ENCODE assay signal across 8 mouse cellular contexts in the genomic region with DNA sequence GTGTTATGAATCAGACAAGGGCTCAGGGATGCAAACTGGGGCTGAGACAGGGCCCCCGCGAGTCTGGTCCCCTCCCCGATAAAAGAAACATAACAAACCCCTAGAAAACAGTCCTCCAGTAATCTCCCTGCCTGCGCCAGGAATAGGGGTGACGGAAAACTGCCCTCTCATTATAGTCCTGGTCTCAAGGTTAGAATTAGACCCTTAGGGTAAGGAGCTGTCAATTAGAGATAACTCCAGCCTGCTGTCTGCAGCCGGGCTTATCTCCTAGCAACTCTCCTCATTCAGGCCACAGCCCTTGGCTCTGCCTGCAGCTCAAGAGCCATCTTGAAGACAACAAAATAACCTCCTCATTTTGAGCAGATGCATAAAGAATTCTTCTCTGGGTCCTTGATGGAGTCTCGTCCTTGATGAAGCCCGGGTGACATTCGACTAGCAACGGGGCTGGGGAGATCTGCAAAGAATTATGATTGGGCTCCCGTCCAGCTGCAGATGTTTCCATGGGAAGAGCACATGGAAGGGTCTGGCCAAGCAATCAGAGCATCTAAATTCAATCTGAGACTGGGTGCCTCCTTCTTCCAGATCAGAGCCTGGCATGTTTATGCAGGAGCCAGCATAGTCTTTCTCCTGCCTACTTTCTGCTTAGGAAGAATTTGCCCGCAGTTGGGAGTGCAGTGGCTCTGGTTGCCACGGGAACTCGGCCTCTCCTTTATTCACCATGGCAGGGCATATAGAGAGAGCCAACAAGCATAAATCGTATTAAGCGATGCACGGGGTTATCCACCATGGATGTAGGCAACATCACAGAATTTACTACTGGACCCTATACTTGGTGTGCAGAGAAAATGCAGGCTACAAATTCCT.
DNase-seq lines count a peak whose midpoint lies in the region; ATAC-seq and TF ChIP-seq lines count a peak whose summit lies in the region.

No protein-coding gene starts in this region.

- peak; percentile 48 for ATAC-seq in hindbrain, embryonic 15.5 days (ENCODE audit: low FRiP score, low read depth)
- ATAC-seq in liver, embryonic 13.5 days (ENCODE audit: low read depth) = peak; percentile 80
- no peak for ATAC-seq in stomach, postnatal 0 days (ENCODE audit: low FRiP score, low TSS enrichment)

- H3K27me3 ChIP-seq in forebrain, embryonic 10.5 days (ENCODE audit: poor library complexity, severe bottlenecking) = peaks cover 8% of the 10 kb centered on the region
- no peaks in the 10 kb centered on the region for H3K27me3 ChIP-seq in hindbrain, embryonic 15.5 days
- no peaks in the 10 kb centered on the region for H3K27me3 ChIP-seq in liver, embryonic 13.5 days
- H3K27me3 ChIP-seq in stomach, postnatal 0 days (ENCODE audit: control insufficient read depth, insufficient read depth, low read length) = no peaks in the 10 kb centered on the region
- no peaks in the 10 kb centered on the region for H3K27me3 ChIP-seq in thymus, adult 2 months (ENCODE audit: control insufficient read depth, insufficient read depth, low read length)

- WGBS in forebrain, embryonic 10.5 days = 5% methylated on average over 17 of the region's 17 CpGs
- 4% methylated on average over 17 of the region's 17 CpGs for WGBS in hindbrain, embryonic 15.5 days
- WGBS in liver, embryonic 13.5 days (ENCODE audit: insufficient replicate concordance) = 26% methylated on average over 17 of the region's 17 CpGs
- 23% methylated on average over 17 of the region's 17 CpGs for WGBS in stomach, postnatal 0 days
- 76% methylated on average over 17 of the region's 17 CpGs for WGBS in thymus, adult 2 months

- TF ChIP-seq CTCF in stomach, postnatal 0 days (IDR thresholded peaks at IDR 0.05; ENCODE audit: low read depth) = no peak
- no peak for TF ChIP-seq CTCF in thymus, adult 2 months (IDR thresholded peaks at IDR 0.05; ENCODE audit: borderline replicate concordance, control insufficient read depth, extremely low read depth, insufficient read depth, low read length, poor library complexity)

- H3K27ac ChIP-seq in forebrain, embryonic 10.5 days = peak overlapping the region; percentile 96
- peak overlapping the region; percentile 93 for H3K27ac ChIP-seq in hindbrain, embryonic 15.5 days (replicated peaks)
- no peak overlapping the region for H3K27ac ChIP-seq in liver, embryonic 13.5 days
- no peak overlapping the region for H3K27ac ChIP-seq in stomach, postnatal 0 days (replicated peaks)
- H3K27ac ChIP-seq in thymus, adult 2 months (ENCODE audit: control insufficient read depth, insufficient read depth, low read length) = no peak overlapping the region

- H3K36me3 ChIP-seq in forebrain, embryonic 10.5 days (replicated peaks) = no peaks in the 10 kb centered on the region
- H3K36me3 ChIP-seq in hindbrain, embryonic 15.5 days = no peaks in the 10 kb centered on the region
- H3K36me3 ChIP-seq in liver, embryonic 13.5 days = no peaks in the 10 kb centered on the region
- no peaks in the 10 kb centered on the region for H3K36me3 ChIP-seq in stomach, postnatal 0 days (ENCODE audit: control insufficient read depth, insufficient read depth, low read length)
- H3K36me3 ChIP-seq in thymus, adult 2 months (ENCODE audit: control insufficient read depth, insufficient read depth, low read length) = no peaks in the 10 kb centered on the region

- no peak for TF ChIP-seq EP300 in stomach, postnatal 0 days (optimal IDR thresholded peaks at IDR 0.05)

- no peak for TF ChIP-seq POLR2A in thymus, adult 2 months (IDR thresholded peaks at IDR 0.05; ENCODE audit: control insufficient read depth, extremely low read depth, insufficient read depth, low read length, poor library complexity)

- no peaks in the 10 kb centered on the region for H3K9me3 ChIP-seq in forebrain, embryonic 10.5 days
- H3K9me3 ChIP-seq in hindbrain, embryonic 15.5 days = no peaks in the 10 kb centered on the region
- H3K9me3 ChIP-seq in liver, embryonic 13.5 days (replicated peaks) = no peaks in the 10 kb centered on the region
- H3K9me3 ChIP-seq in stomach, postnatal 0 days (ENCODE audit: control insufficient read depth, low read length) = no peaks in the 10 kb centered on the region

- H3K4me1 ChIP-seq in forebrain, embryonic 10.5 days = peaks cover 89% of the 10 kb centered on the region
- H3K4me1 ChIP-seq in hindbrain, embryonic 15.5 days (replicated peaks) = peaks cover 60% of the 10 kb centered on the region
- peaks cover 23% of the 10 kb centered on the region for H3K4me1 ChIP-seq in liver, embryonic 13.5 days (replicated peaks)
- H3K4me1 ChIP-seq in stomach, postnatal 0 days (replicated peaks; ENCODE audit: control insufficient read depth, insufficient read depth) = 0 out of 2 replicates have a peak, but pooled peaks cover 3% of the 10 kb centered on the region
- H3K4me1 ChIP-seq in thymus, adult 2 months (replicated peaks; ENCODE audit: control insufficient read depth, insufficient read depth, low read length) = no peaks in the 10 kb centered on the region

- peak overlapping the region; percentile 51 for H3K4me3 ChIP-seq in forebrain, embryonic 10.5 days
- 0 out of 2 replicates have a peak overlapping the region, but pooled peaks have one; percentile 14 for H3K4me3 ChIP-seq in hindbrain, embryonic 15.5 days
- H3K4me3 ChIP-seq in liver, embryonic 13.5 days (replicated peaks) = no peak overlapping the region
- H3K4me3 ChIP-seq in stomach, postnatal 0 days (ENCODE audit: low read depth, low read length) = no peak overlapping the region
- no peak overlapping the region for H3K4me3 ChIP-seq in thymus, adult 2 months (ENCODE audit: control insufficient read depth, insufficient read depth, low read length)

- peak; percentile 27 to 35 for DNase-seq in kidney, postnatal 4 days
- DNase-seq in kidney, postnatal 14 days = no peak
- peak; percentile 71 for DNase-seq in forebrain, embryonic 10.5 days (ENCODE audit: extremely low spot score, low spot score)
- DNase-seq in liver, embryonic 13.5 days = no peak
- no peak for DNase-seq in stomach, postnatal 0 days (ENCODE audit: low spot score)
- DNase-seq in adipocyte (ENCODE audit: low spot score) = no peak
- no peak for DNase-seq in thymus, adult 2 months

- peak overlapping the region; percentile 21 for H3K9ac ChIP-seq in hindbrain, embryonic 15.5 days
- no peak overlapping the region for H3K9ac ChIP-seq in liver, embryonic 13.5 days
- H3K9ac ChIP-seq in stomach, postnatal 0 days (ENCODE audit: low read length) = no peak overlapping the region

- peak overlapping the region; percentile 55 for H3K4me2 ChIP-seq in hindbrain, embryonic 15.5 days
- H3K4me2 ChIP-seq in liver, embryonic 13.5 days = peak overlapping the region; percentile 52
- peak overlapping the region; percentile 51; the same call in 1 of the 2 replicates for H3K4me2 ChIP-seq in stomach, postnatal 0 days (replicated peaks; ENCODE audit: low read depth)

Comparison
In these comparisons a context has a peak if more than half of its experiments do, and no peak if none do; other contexts are left out.
1. DNase-seq: peak in kidney, postnatal 4 days (2 of 2) and forebrain, embryonic 10.5 days (single experiment); none in kidney, postnatal 14 days (single experiment), liver, embryonic 13.5 days (single experiment), stomach, postnatal 0 days (single experiment), adipocyte (single experiment) and thymus, adult 2 months (single experiment).
2. H3K27ac ChIP-seq: peak in forebrain, embryonic 10.5 days (single experiment) and hindbrain, embryonic 15.5 days (single experiment); none in liver, embryonic 13.5 days (single experiment), stomach, postnatal 0 days (single experiment) and thymus, adult 2 months (single experiment).
3. H3K4me3 ChIP-seq: peak in forebrain, embryonic 10.5 days (single experiment) and hindbrain, embryonic 15.5 days (single experiment); none in liver, embryonic 13.5 days (single experiment), stomach, postnatal 0 days (single experiment) and thymus, adult 2 months (single experiment).
4. Peak in every context shown above with its lines, with median percentiles within 50 percentile points of each other: H3K4me2 ChIP-seq.